Mouse (Mus musculus) cerebellum, postnatal 10 days (tissue): ENCODE results near the gene Rpn1.
"Not testable (repeated sequence)": the region's sequence is repeated elsewhere in the genome, so short reads cannot be mapped to it uniquely, and the experiment has no call there.

Experiments used
- DNase-seq, 2 experiments: peaks; one replicate each; pipeline ENCODE4 v3.0.0; 2021; ENCODE audit warnings: mixed read lengths in 2 of 2

Rpn1 gene

DNA sequence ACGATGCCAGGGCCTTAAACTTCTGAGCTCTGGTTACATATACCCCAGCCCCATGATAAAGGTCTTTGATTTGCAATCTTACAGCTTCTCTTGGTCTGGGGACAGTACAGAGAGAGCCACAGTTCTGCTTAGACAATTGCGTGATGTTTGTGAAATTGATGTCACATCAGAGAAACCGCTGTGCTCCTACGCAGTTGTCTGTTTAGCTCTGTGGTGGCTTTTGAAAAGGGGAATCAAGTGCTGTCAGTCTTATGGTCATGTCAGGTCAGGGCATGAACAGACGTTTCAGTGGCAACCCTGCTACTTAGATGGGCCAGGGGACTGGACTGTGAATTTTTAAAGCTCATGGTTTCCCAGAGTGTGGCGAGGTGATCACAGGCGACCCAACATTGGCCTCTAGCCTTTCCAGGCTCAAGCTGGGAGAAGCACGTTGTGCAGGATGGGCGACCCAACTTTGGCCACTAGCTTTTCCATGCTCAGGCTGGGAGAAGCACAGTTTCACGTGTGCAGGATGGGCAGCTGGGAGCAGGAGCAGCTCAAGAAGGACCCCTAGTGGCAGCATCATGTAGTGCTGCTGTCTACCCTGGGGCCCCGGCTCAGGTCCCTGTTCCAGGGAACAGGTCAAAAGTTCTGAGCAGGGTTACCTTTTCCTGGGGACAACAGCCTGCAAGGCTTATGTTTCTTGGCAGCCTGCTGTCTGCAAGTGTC lies 39.0 kb downstream of the Rpn1 start:
- DNase-seq = peak; percentile 37 to 56

GRCm38 (mm10) chr6:88123858-88124261 lies 39.6 kb downstream of the Rpn1 start:
- peak; percentile 70 to 75 for DNase-seq

DNA sequence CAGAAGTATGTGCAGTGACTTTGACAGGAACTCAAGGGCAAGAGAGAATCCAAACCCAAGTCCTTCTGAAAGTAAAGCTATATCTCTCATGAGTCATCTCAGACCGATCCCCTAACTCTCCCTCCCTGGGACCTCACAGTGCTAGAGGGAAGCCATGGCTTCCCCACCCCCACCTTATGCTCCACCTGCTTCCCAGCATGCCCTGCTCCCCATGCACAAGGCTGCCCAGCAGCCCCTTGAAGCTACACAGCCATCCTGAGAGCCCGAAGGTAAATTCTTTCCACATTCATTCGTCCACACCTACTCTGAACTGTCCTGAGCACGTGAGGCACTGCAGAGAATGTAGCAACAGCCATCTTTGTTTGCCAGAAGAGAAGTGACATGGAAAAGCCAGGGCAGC lies 40.3 kb downstream of the Rpn1 start:
- no peak for DNase-seq

GRCm38 (mm10) chr6:88125815-88126214 lies 41.5 kb downstream of the Rpn1 start:
- DNase-seq = not testable (repeated sequence)

DNA sequence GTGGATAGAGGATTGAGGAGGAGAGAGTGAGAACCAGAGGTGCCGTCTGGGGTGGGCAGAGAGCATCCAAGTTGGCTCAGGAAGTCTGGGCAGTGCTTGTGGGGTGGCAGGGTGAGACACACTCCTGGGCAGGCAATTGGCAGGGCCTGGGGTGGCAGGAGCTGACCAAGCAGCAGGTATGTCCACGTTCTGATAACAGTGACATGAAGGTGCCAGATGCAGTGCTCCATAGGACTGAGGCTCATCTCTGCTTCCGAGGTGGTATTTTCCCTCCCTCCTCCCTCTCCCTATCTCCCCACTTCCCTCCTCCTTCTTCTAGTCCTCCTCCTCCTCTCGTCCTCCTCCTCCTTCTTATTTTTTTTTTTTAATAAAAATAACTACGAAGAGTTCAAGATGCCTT lies 47.2 kb downstream of the Rpn1 start:
- no peak for DNase-seq

- DNase-seq = peak; percentile 56 to 61
Observed at GRCm38 (mm10) chr6:88132051-88132450, 47.8 kb downstream of the Rpn1 start.

DNA sequence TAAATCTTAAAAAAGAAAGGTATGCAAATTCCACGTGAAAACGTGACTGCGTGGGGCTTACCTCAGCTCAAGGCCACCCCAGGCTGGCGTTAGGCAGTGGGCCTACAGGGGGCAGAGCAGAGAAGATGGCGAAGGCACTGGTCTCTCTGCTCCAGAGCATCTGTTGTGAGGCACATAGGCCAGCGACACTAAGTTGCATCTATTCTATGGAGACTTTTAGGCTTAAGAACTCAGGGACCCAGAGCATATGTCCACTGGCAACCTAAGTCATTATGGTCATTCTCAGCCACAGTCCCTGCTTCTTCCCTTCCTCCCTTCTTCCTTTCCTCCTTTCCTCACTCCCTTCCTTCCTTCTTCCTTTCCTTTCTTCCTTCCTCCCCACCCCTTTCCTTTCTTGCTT lies 48.8 kb downstream of the Rpn1 start:
- no peak for DNase-seq

DNA sequence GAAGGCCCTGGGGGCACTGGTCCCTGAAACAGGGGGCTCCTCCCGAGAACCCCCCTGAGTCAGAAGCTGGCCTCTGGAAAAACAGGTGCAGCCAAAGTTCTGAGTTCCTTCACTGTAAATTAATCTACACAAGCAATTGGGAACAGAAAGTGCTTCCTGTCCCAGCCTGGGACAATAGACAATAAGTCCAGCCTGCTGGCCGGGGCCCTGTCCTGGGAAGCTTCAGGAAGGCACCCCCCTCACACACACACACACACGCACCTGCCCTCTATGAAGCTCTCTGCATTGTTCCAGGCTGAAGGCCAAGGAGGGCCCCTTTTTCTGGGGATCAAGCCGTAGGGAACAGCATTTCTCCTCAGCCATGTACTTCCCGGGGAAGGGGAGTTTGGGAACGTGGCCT lies 49.6 kb downstream of the Rpn1 start:
- DNase-seq = no peak

GRCm38 (mm10) chr6:88136201-88136631 lies 51.9 kb downstream of the Rpn1 start:
- DNase-seq = peak in 1 of 2 experiments; percentile 32

- DNase-seq = no peak
Observed at GRCm38 (mm10) chr6:88138485-88138884, 54.2 kb downstream of the Rpn1 start.

DNA sequence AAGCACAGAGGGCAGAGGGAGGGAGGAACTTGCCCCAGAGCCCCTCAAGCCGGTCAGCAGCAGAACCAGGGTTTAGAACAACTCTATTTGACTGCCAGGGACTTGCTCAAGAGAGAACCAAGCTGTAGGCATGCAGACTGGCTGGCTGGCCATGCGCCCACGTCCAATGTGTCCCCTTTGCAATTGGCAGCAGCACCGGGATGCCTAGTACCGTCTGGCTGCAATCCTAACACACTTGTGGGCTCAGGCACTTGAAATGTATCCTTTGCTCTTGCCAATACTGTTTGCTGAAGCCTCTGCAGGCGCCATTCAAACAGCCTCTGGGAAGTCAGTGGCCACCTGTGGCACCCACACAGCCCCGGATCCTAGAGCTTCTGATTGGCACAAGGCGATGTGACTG lies 56.0 kb downstream of the Rpn1 start:
- DNase-seq = peak; percentile 90 to 95

DNA sequence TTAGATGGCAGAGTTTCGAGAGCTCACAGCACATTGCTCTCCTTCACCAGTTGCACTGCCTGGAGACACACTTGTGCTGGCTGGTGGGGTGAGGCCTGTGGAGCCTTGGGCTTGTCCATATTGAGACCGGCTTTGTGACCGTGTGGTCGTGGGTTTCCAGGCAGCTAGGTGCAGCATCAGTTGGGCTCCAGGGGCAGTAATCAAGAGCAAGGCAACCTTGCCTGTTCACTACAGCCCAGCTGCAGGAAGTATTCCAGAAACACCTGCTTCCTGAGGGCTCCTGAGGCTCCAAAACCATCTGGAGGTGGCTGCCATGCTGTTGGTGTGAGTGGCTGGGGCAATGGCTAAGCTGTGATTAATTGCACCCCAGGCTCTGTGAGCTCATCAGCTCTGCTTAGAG lies 61.5 kb downstream of the Rpn1 start:
- DNase-seq = no peak

GRCm38 (mm10) chr6:88146576-88146975 lies 62.3 kb downstream of the Rpn1 start:
- no peak for DNase-seq

- DNase-seq = peak; percentile 50 to 63
Observed at GRCm38 (mm10) chr6:88147411-88148003, 63.2 kb downstream of the Rpn1 start.

DNA sequence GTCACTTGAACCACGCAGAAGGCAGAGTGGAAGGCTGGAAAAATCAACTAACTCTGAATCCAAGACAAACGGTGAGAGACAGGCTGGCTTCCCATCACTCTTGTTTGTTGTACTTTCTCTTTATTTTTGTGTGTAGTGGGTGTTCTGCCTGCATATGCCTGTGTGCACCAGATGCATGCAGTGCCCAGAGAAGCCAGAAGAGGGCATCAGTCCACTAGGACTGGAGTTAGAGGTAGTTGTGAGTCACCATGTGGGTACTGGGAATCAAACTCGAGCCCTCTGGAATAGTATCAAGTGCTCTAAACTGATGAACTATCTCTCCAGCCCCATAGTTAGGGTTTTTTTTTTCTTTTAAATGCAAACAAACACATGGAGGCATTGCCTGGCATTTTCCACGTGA lies 67.1 kb downstream of the Rpn1 start:
- DNase-seq = no peak

GRCm38 (mm10) chr6:88152127-88152705 lies 67.9 kb downstream of the Rpn1 start:
- DNase-seq = no peak

- no peak for DNase-seq
Observed at GRCm38 (mm10) chr6:88152979-88153378, 68.7 kb downstream of the Rpn1 start.
